Mouse (Mus musculus) heart, postnatal 0 days (tissue): ENCODE results near the gene Tmem170. TPM values are rescaled to one million over a fixed set of nuclear protein-coding genes. Genes with fewer than 3 reads are reported as not detected.

ENCODE experiments used
- ATAC-seq: fragments of 200-750 bp; cut with Nextera tagmentation; 2 replicates; pipeline ENCODE4 v1.8.0; 2017; ENCODE audit warnings: low read depth, moderate number of reproducible peaks, moderate library complexity; ENCODE audit not compliant: insufficient read depth
- DNase-seq: peaks from one replicate; pipeline ENCODE4 v3.0.0-alpha.2; 2016; ENCODE audit warnings: low spot score
- H3K27ac ChIP-seq: fragments of 300-500 bp; sonication (generic); 2 replicates; pipeline ENCODE4 v1.5.1; 2014; ENCODE audit warnings: low read depth, mild to moderate bottlenecking
- H3K27me3 ChIP-seq: fragments of 300-500 bp; sonication (generic); 2 replicates; pipeline ENCODE4 v1.6.1; 2014; ENCODE audit warnings: low read length, mixed read lengths; ENCODE audit not compliant: control insufficient read depth, insufficient read depth
- H3K36me3 ChIP-seq: fragments of 300-500 bp; sonication (generic); replicated peaks from 2 replicates; pipeline ENCODE4 v1.6.1; 2014; ENCODE audit warnings: low read length, mixed read lengths; ENCODE audit not compliant: control insufficient read depth, insufficient read depth
- H3K4me1 ChIP-seq: fragments of 300-500 bp; sonication (generic); 2 replicates; pipeline ENCODE4 v1.6.1; 2014; ENCODE audit warnings: antibody characterized with exemption; ENCODE audit not compliant: control insufficient read depth, insufficient read depth
- H3K4me2 ChIP-seq: fragments of 300-500 bp; sonication (generic); 2 replicates; pipeline ENCODE4 v1.6.1; 2014; ENCODE audit warnings: low read depth, mild to moderate bottlenecking, low read length, moderate library complexity
- H3K4me3 ChIP-seq: fragments of 300-500 bp; sonication (generic); 2 replicates; pipeline ENCODE4 v1.5.1; 2014; ENCODE audit warnings: low read depth, low read length
- H3K9ac ChIP-seq: fragments of 300-500 bp; sonication (generic); replicated peaks from 2 replicates; pipeline ENCODE4 v1.6.1; 2014; ENCODE audit warnings: low read depth, low read length, mixed read lengths
- H3K9me3 ChIP-seq: fragments of 300-500 bp; sonication (generic); replicated peaks from 2 replicates; pipeline ENCODE4 v1.6.1; 2016; ENCODE audit warnings: low read length; ENCODE audit not compliant: control insufficient read depth
- CTCF ChIP-seq: IDR thresholded peaks from 2 replicates; pipeline ENCODE4 v1.5.1; 2016; ENCODE audit warnings: antibody characterized with exemption, control low read depth, low read depth
- EP300 ChIP-seq: IDR thresholded peaks from 2 replicates; pipeline ENCODE4 v1.6.1; 2016; ENCODE audit warnings: antibody characterized with exemption, low read depth
- WGBS: fragments of 180-500 bp; shearing (Covaris S2); extraction: QIAGEN DNeasy Blood & Tissue Kit; methylation state at CpG from one replicate; pipeline ENCODE4 v1.1.7; 2014; 5-methylcytosine and 5-hydroxymethylcytosine counted together
- polyA plus RNA-seq: library from polyadenylated mRNA; unstranded; fragments of >200 nt; fragmentation: Nextera tagmentation; extraction: Ambion mirVana; gene quantifications from 2 replicates; pipeline ENCODE4 v1.2.1, GENCODE M21; 2015
- total RNA-seq: library from RNA; depleted of rRNA; stranded (reverse); fragments of >200 nt; gene quantifications from 2 replicates; pipeline ENCODE4 v1.2.3, GENCODE M21; 2014; ENCODE audit warnings: low replicate concordance

The Tmem170 gene
- total and polyA plus RNA-seq, 2 experiments from 2014 or later, result 2.5 to 3.3 TPM

- no peak for TF ChIP-seq EP300
- peak; percentile 31; the same call in 1 of the 2 replicates for TF ChIP-seq CTCF
- no peak overlapping the region for H3K4me2 ChIP-seq
These were observed 36.4 kb upstream of the Tmem170 start for GRCm38 (mm10) chr8:111912860-111913432.

GRCm38 (mm10) chr8:111911572-111911971 lies 35.0 kb upstream of the Tmem170 start:
- TF ChIP-seq EP300 (no peak), CTCF (no peak)
- Histone ChIP-seq H3K4me1 (no peaks in the 10 kb centered on the region), H3K27me3 (peaks cover 33% of the 10 kb centered on the region), H3K27ac (no peak overlapping the region), H3K4me3 (no peak overlapping the region), H3K9ac (no peak overlapping the region), H3K4me2 (no peak overlapping the region), H3K36me3 (no peaks in the 10 kb centered on the region), H3K9me3 (no peaks in the 10 kb centered on the region)
- DNase-seq (no peak), ATAC-seq (no peak)
- WGBS, result 61% methylated on average over 7 of the region's 7 CpGs

More at GRCm38 (mm10) chr8:111912860-111913432, 36.4 kb upstream of the Tmem170 start:
- DNase-seq (no peak), ATAC-seq (no peak)
- WGBS, result 26% methylated on average over 12 of the region's 12 CpGs
- Histone ChIP-seq H3K27ac (no peak overlapping the region), H3K36me3 (no peaks in the 10 kb centered on the region), H3K27me3 (peaks cover 33% of the 10 kb centered on the region), H3K4me3 (no peak overlapping the region), H3K4me1 (no peaks in the 10 kb centered on the region), H3K9me3 (no peaks in the 10 kb centered on the region), H3K9ac (no peak overlapping the region)

GRCm38 (mm10) chr8:111909621-111910450 lies 33.3 kb upstream of the Tmem170 start, which contains the start of gene Chst5:
Gene Chst5, minus strand, starts transcription at chr8:111910447.
- H3K9me3 ChIP-seq, result no peaks in the 10 kb centered on the region
- no peaks in the 10 kb centered on the region for H3K4me1 ChIP-seq
- DNase-seq, result no peak
- no peak for ATAC-seq
- H3K9ac ChIP-seq, result no peak within 1 kb of the TSS
- no peaks in the 10 kb centered on the region for H3K36me3 ChIP-seq
- H3K27me3 ChIP-seq, result peaks cover 33% of the 10 kb centered on the region
- H3K4me3 ChIP-seq, result peak within 1 kb of the TSS; percentile 34
- 8% methylated on average over 46 of the region's 47 CpGs for WGBS
- peak within 1 kb of the TSS; percentile 56 for H3K4me2 ChIP-seq
- H3K27ac ChIP-seq, result no peak within 1 kb of the TSS
- TF ChIP-seq EP300 (no peak), CTCF (no peak)

GRCm38 (mm10) chr8:111905500-111906121 lies 29.1 kb upstream of the Tmem170 start:
- WGBS, result 39% methylated on average over 8 of the region's 8 CpGs
- Histone ChIP-seq H3K27ac (no peak overlapping the region), H3K9ac (no peak overlapping the region), H3K27me3 (peaks cover 18% of the 10 kb centered on the region), H3K4me2 (no peak overlapping the region), H3K36me3 (no peaks in the 10 kb centered on the region), H3K4me3 (no peak overlapping the region), H3K9me3 (no peaks in the 10 kb centered on the region), H3K4me1 (no peaks in the 10 kb centered on the region)
- TF ChIP-seq EP300 (no peak), CTCF (no peak)
- ATAC-seq (no peak; the same call in 1 of the 2 replicates), DNase-seq (no peak)

GRCm38 (mm10) chr8:111902080-111902479 lies 25.5 kb upstream of the Tmem170 start:
- no peaks in the 10 kb centered on the region for H3K9me3 ChIP-seq
- 14% methylated on average over 5 of the region's 5 CpGs for WGBS
- H3K4me1 ChIP-seq, result no peaks in the 10 kb centered on the region
- no peaks in the 10 kb centered on the region for H3K36me3 ChIP-seq
- TF ChIP-seq EP300 (no peak), CTCF (no peak)
- no peak overlapping the region for H3K27ac ChIP-seq
- no peak overlapping the region for H3K4me2 ChIP-seq
- no peak overlapping the region for H3K4me3 ChIP-seq
- no peaks in the 10 kb centered on the region for H3K27me3 ChIP-seq
- no peak overlapping the region for H3K9ac ChIP-seq
- ATAC-seq, result no peak
- DNase-seq, result no peak
